Mouse (Mus musculus): Measurements from ENCODE around the gene Olfr1535. TPM values are rescaled to one million over a fixed set of nuclear protein-coding genes. Genes with fewer than 3 reads are reported as not detected.

Gene Olfr1535
- not detected in 2 replicates for polyA plus RNA-seq (2012; ENCODE audit: insufficient read depth, low replicate concordance)

DNA sequence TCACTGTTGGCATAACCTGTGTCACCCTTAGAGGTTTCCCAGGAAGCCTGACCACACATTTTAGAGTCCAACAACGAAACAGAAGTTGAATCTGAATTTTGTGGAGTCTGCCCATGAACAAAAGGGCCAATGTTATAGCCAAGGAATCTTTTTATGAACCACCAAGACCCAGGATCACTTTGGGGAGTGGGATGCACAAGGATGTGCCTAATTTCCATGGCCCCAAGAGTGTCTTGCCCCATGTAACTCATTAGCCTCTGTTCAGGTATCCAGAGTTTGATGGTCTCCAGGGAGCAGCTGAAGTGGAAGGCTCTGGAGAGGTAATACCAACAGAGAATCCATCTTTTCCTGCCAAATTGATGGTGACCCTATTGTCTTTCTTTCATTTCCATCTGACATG, at the start of gene Olfr1535:
Gene Olfr1535, minus strand, starts transcription at position 101 of the 400 bp plus-strand sequence.
- H3K36me3 ChIP-seq (replicated peaks; ENCODE audit: low read length) = no peaks in the 10 kb centered on the region
- H3K4me1 ChIP-seq = no peaks in the 10 kb centered on the region
- TF ChIP-seq GATA1 (IDR thresholded peaks at IDR 0.05; ENCODE audit: borderline replicate concordance, low read length) (no peak), FLI1 (IDR thresholded peaks at IDR 0.05; ENCODE audit: low read length) (no peak)

DNA sequence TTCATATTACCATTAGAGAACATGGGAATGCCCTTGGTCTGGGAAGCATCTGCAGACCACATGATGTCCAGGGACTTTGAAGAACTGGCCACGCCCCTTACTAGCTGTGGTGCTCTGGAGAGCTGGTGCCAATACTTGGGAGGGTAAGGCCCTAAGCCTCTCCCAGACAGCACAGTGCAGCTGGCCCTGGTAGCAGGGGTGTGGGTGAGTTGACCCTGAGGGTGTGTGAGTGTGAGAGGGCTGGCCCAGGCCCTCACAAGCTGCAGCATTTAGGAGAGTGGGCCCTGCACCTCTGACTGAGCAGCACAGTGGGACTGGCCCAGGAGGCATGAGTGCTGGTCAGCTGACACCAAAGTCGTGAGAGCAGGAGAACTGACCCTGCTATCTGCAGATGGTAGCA, 31.9 kb upstream of the Olfr1535 start:
- no peaks in the 10 kb centered on the region for H3K9me3 ChIP-seq
- no peaks in the 10 kb centered on the region for H3K36me3 ChIP-seq (replicated peaks; ENCODE audit: low read length)
- H3K4me1 ChIP-seq = no peaks in the 10 kb centered on the region; the same call in 1 of the 2 replicates
- TF ChIP-seq GATA1 (IDR thresholded peaks at IDR 0.05; ENCODE audit: borderline replicate concordance, low read length) (no peak), FLI1 (IDR thresholded peaks at IDR 0.05; ENCODE audit: low read length) (no peak)
- peak overlapping the region; percentile 1 for H3K4me3 ChIP-seq (replicated peaks)
- no peaks in the 10 kb centered on the region for H3K27me3 ChIP-seq (replicated peaks)

More for the DNA sequence above, at the start of gene Olfr1535:
- no peaks in the 10 kb centered on the region for H3K9me3 ChIP-seq
- H3K27me3 ChIP-seq (replicated peaks) = no peaks in the 10 kb centered on the region
- H3K4me3 ChIP-seq (replicated peaks) = no peak within 1 kb of the TSS

DNA sequence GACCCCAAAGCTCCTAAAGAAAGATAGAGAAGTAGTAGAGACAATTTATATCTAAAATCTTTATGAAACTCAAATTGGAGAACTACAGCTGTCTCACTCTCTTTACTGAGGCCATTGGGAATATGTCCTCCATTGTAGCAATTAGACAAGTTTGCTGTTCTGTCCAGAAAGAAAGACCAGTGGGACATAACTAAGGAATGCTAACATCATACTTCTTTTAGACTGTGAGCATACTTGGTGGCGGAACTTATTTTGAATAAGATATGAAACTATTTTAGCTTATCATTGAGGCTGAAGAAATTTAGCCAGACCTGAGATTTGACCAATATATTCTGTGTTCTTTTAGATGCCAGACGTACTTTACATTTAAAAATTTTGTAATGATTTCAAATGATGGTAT, 22.0 kb upstream of the Olfr1535 start, which contains the start of gene Olfr1364:
Gene Olfr1364, minus strand, starts transcription at position 101 of the 400 bp plus-strand sequence.
- Histone ChIP-seq H3K36me3 (replicated peaks; ENCODE audit: low read length) (no peaks in the 10 kb centered on the region), H3K27me3 (replicated peaks) (no peaks in the 10 kb centered on the region), H3K9me3 (no peaks in the 10 kb centered on the region), H3K4me1 (peaks cover 4% of the 10 kb centered on the region; the same call in 1 of the 2 replicates), H3K4me3 (replicated peaks) (no peak within 1 kb of the TSS)
- TF ChIP-seq FLI1 (IDR thresholded peaks at IDR 0.05; ENCODE audit: low read length) (no peak), GATA1 (IDR thresholded peaks at IDR 0.05; ENCODE audit: borderline replicate concordance, low read length) (no peak)

DNA sequence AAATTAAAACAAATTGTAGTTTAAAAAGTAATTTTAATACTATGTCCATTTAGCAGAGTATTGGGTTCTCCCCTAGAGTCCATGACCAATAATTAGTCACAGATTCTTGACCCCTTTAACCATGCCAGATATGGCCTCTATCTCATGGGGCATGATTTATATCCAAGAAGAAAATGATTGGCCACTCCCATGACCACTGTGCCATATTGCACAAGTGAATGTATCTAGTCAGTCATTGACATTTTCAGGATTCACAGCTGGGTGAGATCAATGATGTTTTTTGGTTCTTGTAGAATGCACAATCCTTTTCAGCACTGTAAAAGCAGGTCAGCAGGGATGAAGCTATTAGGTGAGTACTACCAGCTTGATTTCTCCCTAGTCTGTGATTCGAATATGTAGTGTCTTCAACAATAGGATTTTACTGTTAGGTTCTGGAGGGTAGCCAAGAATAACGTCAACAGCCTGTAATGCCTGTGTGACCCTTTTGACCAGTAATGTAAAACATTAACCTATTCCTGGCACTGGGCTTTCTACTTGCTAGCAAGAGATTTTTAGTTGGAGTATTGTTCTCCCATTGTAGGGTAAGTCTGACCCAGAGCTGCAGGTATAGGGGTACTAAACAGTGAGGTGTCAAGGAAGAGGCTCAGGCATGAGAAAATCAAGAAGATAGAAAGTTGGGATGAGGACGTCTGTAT, 9.1 kb downstream of the Olfr1535 start:
- Histone ChIP-seq H3K4me3 (replicated peaks) (no peak overlapping the region), H3K27me3 (replicated peaks) (no peaks in the 10 kb centered on the region), H3K9me3 (no peaks in the 10 kb centered on the region), H3K4me1 (no peaks in the 10 kb centered on the region), H3K36me3 (replicated peaks; ENCODE audit: low read length) (no peaks in the 10 kb centered on the region)
- no peak for TF ChIP-seq FLI1 (IDR thresholded peaks at IDR 0.05; ENCODE audit: low read length)
- no peak for TF ChIP-seq GATA1 (IDR thresholded peaks at IDR 0.05; ENCODE audit: borderline replicate concordance, low read length)

DNA sequence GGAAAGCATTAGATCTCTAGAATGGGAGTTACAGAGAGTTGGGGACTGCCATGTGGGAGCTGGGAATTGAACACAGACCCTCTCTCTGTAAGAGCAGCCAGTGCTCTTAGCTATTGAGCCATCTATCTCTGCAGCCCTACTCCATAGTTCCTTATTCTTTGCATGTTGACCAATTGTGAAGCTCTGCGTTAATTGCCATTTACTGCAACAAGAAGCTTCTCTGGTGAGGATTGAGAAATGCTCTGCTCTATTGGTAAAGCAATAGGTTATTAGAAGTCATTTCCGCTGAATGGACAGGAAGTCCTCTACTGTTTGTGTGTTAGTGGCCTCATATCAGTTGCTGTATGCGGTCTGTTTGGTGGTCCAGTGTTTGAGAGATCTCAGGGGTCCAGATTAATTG, 10.2 kb downstream of the Olfr1535 start:
- Histone ChIP-seq H3K4me3 (replicated peaks) (no peak overlapping the region), H3K9me3 (no peaks in the 10 kb centered on the region), H3K4me1 (no peaks in the 10 kb centered on the region), H3K36me3 (replicated peaks; ENCODE audit: low read length) (no peaks in the 10 kb centered on the region), H3K27me3 (replicated peaks) (no peaks in the 10 kb centered on the region)
- no peak for TF ChIP-seq GATA1 (IDR thresholded peaks at IDR 0.05; ENCODE audit: borderline replicate concordance, low read length)
- TF ChIP-seq FLI1 (IDR thresholded peaks at IDR 0.05; ENCODE audit: low read length) = no peak

DNA sequence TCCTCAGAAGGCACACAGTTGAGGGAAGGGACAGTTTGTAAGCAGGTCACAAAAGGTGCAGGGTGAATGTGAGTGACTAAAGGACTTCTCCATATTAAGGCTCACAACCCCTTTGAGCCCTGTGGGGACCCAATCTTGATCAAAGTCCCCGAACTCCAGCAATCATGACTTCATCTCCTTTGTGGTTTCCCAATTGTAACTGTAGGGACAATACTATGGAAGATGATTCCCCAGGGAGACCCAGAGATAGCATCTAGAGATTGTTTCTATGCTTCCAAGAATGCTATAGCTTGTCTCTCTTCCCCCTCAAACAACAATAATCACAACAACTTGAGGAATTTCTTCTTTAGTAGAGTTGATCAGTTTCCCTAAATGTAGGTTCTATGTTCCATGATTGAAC, 17.0 kb downstream of the Olfr1535 start, which contains the start of gene Olfr1366:
Gene Olfr1366, minus strand, starts transcription at position 101 of the 400 bp plus-strand sequence.
- Histone ChIP-seq H3K9me3 (no peaks in the 10 kb centered on the region), H3K36me3 (replicated peaks; ENCODE audit: low read length) (no peaks in the 10 kb centered on the region), H3K27me3 (replicated peaks) (peaks cover 8% of the 10 kb centered on the region), H3K4me1 (no peaks in the 10 kb centered on the region), H3K4me3 (replicated peaks) (no peak within 1 kb of the TSS)
- no peak for TF ChIP-seq GATA1 (IDR thresholded peaks at IDR 0.05; ENCODE audit: borderline replicate concordance, low read length)

DNA sequence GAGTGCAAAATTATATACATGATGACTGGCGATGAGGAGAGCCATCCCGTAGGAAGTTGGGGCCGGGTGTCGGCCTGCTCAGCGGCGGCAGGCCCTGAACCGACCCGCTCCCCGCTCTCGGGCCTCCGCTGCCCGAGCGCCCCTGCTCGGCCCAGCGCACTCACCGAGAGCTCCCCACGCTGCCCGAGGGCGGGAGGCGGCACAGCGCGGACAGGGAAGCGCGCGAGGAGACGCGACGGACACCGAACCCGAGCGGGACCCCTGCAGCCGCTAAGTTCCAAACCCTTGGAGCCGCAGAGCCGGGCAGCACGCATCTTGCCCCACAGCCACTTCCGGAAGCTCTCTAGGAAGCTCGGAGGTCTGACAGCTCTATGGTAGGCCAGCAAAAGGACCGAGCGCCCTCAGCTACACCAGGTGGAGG, 28.9 kb downstream of the Olfr1535 start, which contains the start of gene Zkscan8:
Gene Zkscan8, minus strand, starts transcription at position 340 of the 421 bp plus-strand sequence.
- Histone ChIP-seq H3K27me3 (replicated peaks) (peaks cover 1% of the 10 kb centered on the region), H3K9me3 (no peaks in the 10 kb centered on the region), H3K36me3 (replicated peaks; ENCODE audit: low read length) (peaks cover 15% of the 10 kb centered on the region), H3K4me3 (replicated peaks) (peak within 1 kb of the TSS; percentile 92), H3K4me1 (peaks cover 10% of the 10 kb centered on the region)
- TF ChIP-seq FLI1 (IDR thresholded peaks at IDR 0.05; ENCODE audit: low read length) (0 out of 2 replicates have a peak, but pooled peaks have one; percentile 15), GATA1 (IDR thresholded peaks at IDR 0.05; ENCODE audit: borderline replicate concordance, low read length) (no peak)

DNA sequence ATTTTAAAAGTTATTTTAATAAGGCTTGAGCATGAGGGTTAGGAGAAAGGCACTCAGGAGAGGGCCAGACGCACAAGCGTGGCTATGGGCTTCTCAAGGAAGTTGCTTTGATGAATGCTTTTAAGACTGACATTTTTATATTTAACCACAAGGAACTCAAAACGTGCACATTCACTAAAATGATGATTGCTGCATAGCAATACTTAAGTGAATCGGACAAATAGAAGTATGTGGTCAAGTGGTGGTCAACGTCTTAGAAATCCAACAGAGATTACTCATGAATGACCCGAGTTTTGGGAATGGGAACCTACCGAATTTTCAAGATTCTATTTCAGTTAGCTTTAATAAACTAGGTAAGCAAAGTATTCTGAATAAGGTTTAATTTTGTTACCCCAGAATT, 29.6 kb downstream of the Olfr1535 start:
- no peaks in the 10 kb centered on the region for H3K9me3 ChIP-seq
- H3K27me3 ChIP-seq (replicated peaks) = peaks cover 1% of the 10 kb centered on the region
- TF ChIP-seq FLI1 (IDR thresholded peaks at IDR 0.05; ENCODE audit: low read length) (no peak), GATA1 (IDR thresholded peaks at IDR 0.05; ENCODE audit: borderline replicate concordance, low read length) (no peak)
- peaks cover 10% of the 10 kb centered on the region for H3K4me1 ChIP-seq
- peak overlapping the region; percentile 92 for H3K4me3 ChIP-seq (replicated peaks)
- peaks cover 21% of the 10 kb centered on the region for H3K36me3 ChIP-seq (replicated peaks; ENCODE audit: low read length)

DNA sequence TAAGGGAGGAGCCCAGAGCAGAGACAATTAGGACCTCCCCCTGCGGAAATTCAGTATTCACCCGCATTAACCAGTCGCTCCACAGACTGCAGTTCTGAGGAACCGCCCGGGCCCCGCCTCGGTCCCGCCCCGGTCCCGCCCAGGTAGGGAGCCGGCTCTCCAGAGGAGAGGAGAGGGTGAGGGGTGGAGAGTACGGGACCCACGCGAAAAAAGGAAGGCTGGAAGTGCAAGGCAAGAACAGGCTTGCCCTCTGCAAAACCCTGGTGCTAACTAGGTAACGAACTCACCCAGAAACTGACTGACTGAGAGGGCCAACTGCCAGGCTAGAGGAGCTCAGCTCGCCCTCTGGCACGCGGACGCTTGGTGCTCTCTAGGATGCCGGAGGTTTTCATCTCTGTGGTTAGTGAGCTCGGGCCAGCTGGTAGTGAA, 53.5 kb downstream of the Olfr1535 start:
- Histone ChIP-seq H3K27me3 (replicated peaks) (no peaks in the 10 kb centered on the region), H3K4me3 (replicated peaks) (peak overlapping the region; percentile 92), H3K9me3 (no peaks in the 10 kb centered on the region), H3K4me1 (peaks cover 22% of the 10 kb centered on the region), H3K36me3 (replicated peaks; ENCODE audit: low read length) (no peaks in the 10 kb centered on the region)
- TF ChIP-seq FLI1 (IDR thresholded peaks at IDR 0.05; ENCODE audit: low read length) (no peak), GATA1 (IDR thresholded peaks at IDR 0.05; ENCODE audit: borderline replicate concordance, low read length) (no peak)

Other genes with a start within 250 kb of the Olfr1535 start
- gene Gpx6, start 247.8 kb downstream of the Olfr1535 start, polyA plus RNA-seq (2012; ENCODE audit: insufficient read depth, low replicate concordance) = not detected in 2 replicates
- not detected in 2 replicates for gene Olfr1367, start 213.0 kb downstream of the Olfr1535 start, polyA plus RNA-seq (2012; ENCODE audit: insufficient read depth, low replicate concordance)
- gene Zscan12, start 197.1 kb downstream of the Olfr1535 start, polyA plus RNA-seq (2012; ENCODE audit: insufficient read depth, low replicate concordance) = 1.3 TPM in 1 of 2 replicates, not detected in the other
- 4.5 TPM in 1 of 2 replicates, not detected in the other for gene Zkscan3, start 157.1 kb downstream of the Olfr1535 start, polyA plus RNA-seq (2012; ENCODE audit: insufficient read depth, low replicate concordance)
- 0.07 TPM in 1 of 2 replicates, not detected in the other for gene Pgbd1, start 118.8 kb downstream of the Olfr1535 start, polyA plus RNA-seq (2012; ENCODE audit: insufficient read depth, low replicate concordance)
- gene Zscan26, start 106.2 kb downstream of the Olfr1535 start, polyA plus RNA-seq (2012; ENCODE audit: insufficient read depth, low replicate concordance) = 0.70 TPM in 1 of 2 replicates, not detected in the other
- gene Nkapl, start 91.4 kb downstream of the Olfr1535 start, polyA plus RNA-seq (2012; ENCODE audit: insufficient read depth, low replicate concordance) = 0.92 TPM in 1 of 2 replicates, not detected in the other
- not detected in 2 replicates for gene Zkscan4, start 81.0 kb downstream of the Olfr1535 start, polyA plus RNA-seq (2012; ENCODE audit: insufficient read depth, low replicate concordance)
- not detected in 2 replicates for gene Gm10065, start 80.5 kb downstream of the Olfr1535 start, polyA plus RNA-seq (2012; ENCODE audit: insufficient read depth, low replicate concordance)
- 0.04 TPM in 1 of 2 replicates, not detected in the other for gene AK157302, start 64.7 kb downstream of the Olfr1535 start, polyA plus RNA-seq (2012; ENCODE audit: insufficient read depth, low replicate concordance)
- 6.5 and 41.0 TPM in 2 replicates for gene Gm11273, start 58.5 kb downstream of the Olfr1535 start, polyA plus RNA-seq (2012; ENCODE audit: insufficient read depth, low replicate concordance)
- gene Zkscan8, start 28.8 kb downstream of the Olfr1535 start, polyA plus RNA-seq (2012; ENCODE audit: insufficient read depth, low replicate concordance) = 0.20 TPM in 1 of 2 replicates, not detected in the other
- gene Olfr1366, start 17.1 kb downstream of the Olfr1535 start, polyA plus RNA-seq (2012; ENCODE audit: insufficient read depth, low replicate concordance) = not detected in 2 replicates
- gene Olfr1364, start 21.9 kb upstream of the Olfr1535 start, polyA plus RNA-seq (2012; ENCODE audit: insufficient read depth, low replicate concordance) = 0.10 TPM in 1 of 2 replicates, not detected in the other
- gene Olfr1362, start 54.1 kb upstream of the Olfr1535 start, polyA plus RNA-seq (2012; ENCODE audit: insufficient read depth, low replicate concordance) = not detected in 2 replicates
- gene Olfr11, start 82.6 kb upstream of the Olfr1535 start, polyA plus RNA-seq (2012; ENCODE audit: insufficient read depth, low replicate concordance) = not detected in 2 replicates
- not detected in 2 replicates for gene Olfr1361, start 103.5 kb upstream of the Olfr1535 start, polyA plus RNA-seq (2012; ENCODE audit: insufficient read depth, low replicate concordance)
- not detected in 2 replicates for gene Olfr1360, start 117.5 kb upstream of the Olfr1535 start, polyA plus RNA-seq (2012; ENCODE audit: insufficient read depth, low replicate concordance)
- not detected in 2 replicates for gene Olfr1359, start 138.2 kb upstream of the Olfr1535 start, polyA plus RNA-seq (2012; ENCODE audit: insufficient read depth, low replicate concordance)
- gene Hist1h2bl, start 156.2 kb upstream of the Olfr1535 start, polyA plus RNA-seq (2012; ENCODE audit: insufficient read depth, low replicate concordance) = 3.6 TPM in 1 of 2 replicates, not detected in the other
- 46.8 and 88.4 TPM in 2 replicates for gene Hist1h2ai, start 156.5 kb upstream of the Olfr1535 start, polyA plus RNA-seq (2012; ENCODE audit: insufficient read depth, low replicate concordance)
- gene Hist1h3h, start 157.8 kb upstream of the Olfr1535 start, polyA plus RNA-seq (2012; ENCODE audit: insufficient read depth, low replicate concordance) = 72.9 and 147 TPM in 2 replicates
- 7.3 TPM in 1 of 2 replicates, not detected in the other for gene Hist1h2bm, start 162.2 kb upstream of the Olfr1535 start, polyA plus RNA-seq (2012; ENCODE audit: insufficient read depth, low replicate concordance)
- 5.0 and 5.5 TPM in 2 replicates for gene Hist1h4j, start 175.2 kb upstream of the Olfr1535 start, polyA plus RNA-seq (2012; ENCODE audit: insufficient read depth, low replicate concordance)
- 53.8 and 106 TPM in 2 replicates for gene Hist1h4k, start 190.6 kb upstream of the Olfr1535 start, polyA plus RNA-seq (2012; ENCODE audit: insufficient read depth, low replicate concordance)
- 18.0 and 72.9 TPM in 2 replicates for gene Hist1h2ak, start 193.9 kb upstream of the Olfr1535 start, polyA plus RNA-seq (2012; ENCODE audit: insufficient read depth, low replicate concordance)
- gene Hist1h2bn, start 194.2 kb upstream of the Olfr1535 start, polyA plus RNA-seq (2012; ENCODE audit: insufficient read depth, low replicate concordance) = 7.1 TPM in 1 of 2 replicates, not detected in the other
- 3.0 TPM in 1 of 2 replicates, not detected in the other for gene Hist1h1b, start 220.7 kb upstream of the Olfr1535 start, polyA plus RNA-seq (2012; ENCODE audit: insufficient read depth, low replicate concordance)
- 50.5 and 69.6 TPM in 2 replicates for gene Hist1h3i, start 223.5 kb upstream of the Olfr1535 start, polyA plus RNA-seq (2012; ENCODE audit: insufficient read depth, low replicate concordance)
- gene Hist1h2an, start 227.3 kb upstream of the Olfr1535 start, polyA plus RNA-seq (2012; ENCODE audit: insufficient read depth, low replicate concordance) = 22.2 and 79.5 TPM in 2 replicates
- 4.6 and 20.3 TPM in 2 replicates for gene Hist1h2bp, start 227.6 kb upstream of the Olfr1535 start, polyA plus RNA-seq (2012; ENCODE audit: insufficient read depth, low replicate concordance)

All from megakaryocyte, embryonic 14.5 days (primary cell).